Mouse (Mus musculus) liver, embryonic 18 days (tissue): ENCODE results near the gene Optc. TPM values are rescaled to one million over a fixed set of nuclear protein-coding genes. Genes with fewer than 3 reads are reported as not detected.

Experiments
- polyA plus RNA-seq: library from polyadenylated mRNA; depleted of rRNA; stranded (reverse); fragments of >200 nt; gene quantifications from 2 replicates; pipeline ENCODE4 v1.2.3, GENCODE M21; 2012; rRNA removed

Gene Optc
- polyA plus RNA-seq: 0.16 and 0.22 TPM in 2 replicates

GRCm38 (mm10) chr1:133907949-133908658 lies at the start of gene Optc:
Optc (minus strand) TSS chr1:133907999.

GRCm38 (mm10) chr1:133921304-133921751 lies 13.5 kb upstream of the Optc start, which contains the start of gene Prelp:
Prelp (minus strand) TSS chr1:133921414.

Other genes starting within 250 kb of the Optc start
- gene Zbed6, start 247.1 kb downstream of the Optc start, polyA plus RNA-seq: 1.7 and 1.9 TPM in 2 replicates
- gene Gm38394, start 246.7 kb downstream of the Optc start, polyA plus RNA-seq: 1.9 and 2.2 TPM in 2 replicates
- 1.3 and 1.4 TPM in 2 replicates for gene Lax1, start 217.9 kb downstream of the Optc start, polyA plus RNA-seq
- gene Atp2b4, start 107.0 kb downstream of the Optc start, polyA plus RNA-seq: 6.2 and 7.6 TPM in 2 replicates
- 3.5 and 4.1 TPM in 2 replicates for gene Prelp, start 13.4 kb upstream of the Optc start, polyA plus RNA-seq
- 1.6 TPM in 2 replicates for gene Fmod, start 129.3 kb upstream of the Optc start, polyA plus RNA-seq
- 37.6 and 39.0 TPM in 2 replicates for gene Btg2, start 171.1 kb upstream of the Optc start, polyA plus RNA-seq
- gene Chit1, start 203.2 kb upstream of the Optc start, polyA plus RNA-seq: 0.23 and 0.26 TPM in 2 replicates